ENCODE assay signal across 17 mouse cellular contexts in genomic region chr5:38153636-38154035, GRCm38 (mm10). TPM values are rescaled to one million over a fixed set of nuclear protein-coding genes. Genes with fewer than 3 reads are reported as not detected.
A peak's percentile ranks its signal among the peaks of the same experiment; 100 is the strongest.
DNase-seq lines count a peak whose midpoint lies in the region; ATAC-seq lines count a peak whose summit lies in the region.
"Had no signal": no experiment of that assay in that cellular context is flagged by ENCODE, and none has a peak within 500 bp of the region (broad histone marks: within the 10 kb centered on the region; RNA-seq: fewer than 3 reads in every experiment).

No protein-coding gene starts in this region.

- no peak overlapping the region for H3K4me3 ChIP-seq in forebrain, embryonic 14.5 days (ENCODE audit: low read depth, low read length)
- H3K4me3 ChIP-seq in midbrain, embryonic 14.5 days (replicated peaks; ENCODE audit: low read depth, low read length): no peak overlapping the region
- H3K4me3 ChIP-seq in liver, embryonic 12.5 days: no peak overlapping the region
- H3K4me3 ChIP-seq: liver, embryonic 15.5 days had no signal

- peak overlapping the region; percentile 24 for H3K4me2 ChIP-seq in forebrain, embryonic 14.5 days (ENCODE audit: low read length)
- peak overlapping the region; percentile 18 for H3K4me2 ChIP-seq in midbrain, embryonic 14.5 days (ENCODE audit: low read length)
- H3K4me2 ChIP-seq in liver, embryonic 12.5 days: no peak overlapping the region
- H3K4me2 ChIP-seq: liver, embryonic 15.5 days had no signal

- WGBS in forebrain, embryonic 14.5 days: 89% methylated on average over 5 of the region's 5 CpGs
- WGBS in midbrain, embryonic 14.5 days: 93% methylated on average over 5 of the region's 5 CpGs
- WGBS in liver, embryonic 12.5 days (ENCODE audit: insufficient replicate concordance): 58% methylated on average over 5 of the region's 5 CpGs

- H3K9me3 ChIP-seq in forebrain, embryonic 14.5 days (replicated peaks; ENCODE audit: control insufficient read depth, low read length): no peaks in the 10 kb centered on the region
- 0 out of 2 replicates have a peak, but pooled peaks cover 3% of the 10 kb centered on the region for H3K9me3 ChIP-seq in midbrain, embryonic 14.5 days (ENCODE audit: control insufficient read depth, low read length)
- no peaks in the 10 kb centered on the region for H3K9me3 ChIP-seq in liver, embryonic 12.5 days (replicated peaks)
- H3K9me3 ChIP-seq: liver, embryonic 15.5 days had no signal

- H3K27me3 ChIP-seq in forebrain, embryonic 14.5 days (replicated peaks; ENCODE audit: control insufficient read depth, insufficient read depth, low read length): no peaks in the 10 kb centered on the region
- no peaks in the 10 kb centered on the region for H3K27me3 ChIP-seq in midbrain, embryonic 14.5 days (ENCODE audit: control insufficient read depth, insufficient read depth, low read length)
- H3K27me3 ChIP-seq in liver, embryonic 12.5 days (replicated peaks): peaks cover 29% of the 10 kb centered on the region

- ATAC-seq in cerebellum, adult (ENCODE audit: insufficient number of reproducible peaks, low FRiP score, low TSS enrichment): peak; percentile 34
- no peak for ATAC-seq in forebrain, embryonic 14.5 days
- no peak for ATAC-seq in midbrain, embryonic 14.5 days (ENCODE audit: low FRiP score, low TSS enrichment)
- no peak for ATAC-seq in liver, embryonic 12.5 days
- ATAC-seq: inflammation-experienced regulatory T-cells, adult 6 months; Patski had no signal

- peaks cover 89% of the 10 kb centered on the region for H3K36me3 ChIP-seq in forebrain, embryonic 14.5 days (ENCODE audit: control insufficient read depth, insufficient read depth, low read length)
- H3K36me3 ChIP-seq in midbrain, embryonic 14.5 days (ENCODE audit: control insufficient read depth, insufficient read depth, low read length): peaks cover 88% of the 10 kb centered on the region
- no peaks in the 10 kb centered on the region for H3K36me3 ChIP-seq in liver, embryonic 12.5 days
- H3K36me3 ChIP-seq: liver, embryonic 15.5 days had no signal

- peaks cover 50% of the 10 kb centered on the region for H3K4me1 ChIP-seq in forebrain, embryonic 14.5 days (ENCODE audit: control insufficient read depth, insufficient read depth, low read length)
- peaks cover 68% of the 10 kb centered on the region for H3K4me1 ChIP-seq in midbrain, embryonic 14.5 days (ENCODE audit: control insufficient read depth, insufficient read depth, low read length)
- no peaks in the 10 kb centered on the region for H3K4me1 ChIP-seq in liver, embryonic 12.5 days
- H3K4me1 ChIP-seq: liver, embryonic 15.5 days had no signal

- no peak overlapping the region for H3K27ac ChIP-seq in forebrain, embryonic 14.5 days (ENCODE audit: low read depth, low read length)
- H3K27ac ChIP-seq in midbrain, embryonic 14.5 days (replicated peaks; ENCODE audit: low read depth, low read length): no peak overlapping the region
- no peak overlapping the region for H3K27ac ChIP-seq in liver, embryonic 12.5 days
- H3K27ac ChIP-seq: liver, embryonic 15.5 days had no signal

- H3K9ac ChIP-seq in forebrain, embryonic 14.5 days (ENCODE audit: low read length): no peak overlapping the region
- 0 out of 2 replicates have a peak overlapping the region, but pooled peaks have one; percentile 3 for H3K9ac ChIP-seq in midbrain, embryonic 14.5 days (replicated peaks; ENCODE audit: low read length)
- no peak overlapping the region for H3K9ac ChIP-seq in liver, embryonic 12.5 days
- H3K9ac ChIP-seq: liver, embryonic 15.5 days had no signal

- DNase-seq in cerebellum, postnatal 4 days (ENCODE audit: low spot score in 2 of 2): no peak
- DNase-seq in cerebellum, adult 11-12 months: peak; percentile 82
- no peak for DNase-seq in forebrain, embryonic 14.5 days (ENCODE audit: low spot score)
- no peak for DNase-seq in midbrain, embryonic 14.5 days
- no peak for DNase-seq in urinary bladder, adult 2 months (ENCODE audit: low spot score)
- no peak for DNase-seq in spleen, postnatal 4 days (ENCODE audit: low spot score in 2 of 2)
- DNase-seq: embryo, embryonic 11 days; heart, adult 11 months; left cerebral cortex, postnatal 4 days; lung, postnatal 36 days; right cerebral cortex, postnatal 4 days; thymus, postnatal 14 days had no signal

RNA-seq across cellular contexts. Expression of gene Nsg1, which starts 6.1 kb away (rescaled TPM):
- 351 and 354 TPM in 2 replicates for polyA plus RNA-seq in forebrain, embryonic 14.5 days (2014; fragmentation: Nextera tagmentation; extraction: Ambion mirVana)
- polyA plus RNA-seq in midbrain, embryonic 14.5 days (2014; fragmentation: Nextera tagmentation; extraction: Ambion mirVana): 280 and 671 TPM in 2 replicates
- 13.9 and 16.9 TPM in 2 replicates for polyA plus RNA-seq in urinary bladder, adult 2 months (2012; rRNA removed)
- 7.4 and 8.4 TPM in 2 replicates for polyA plus RNA-seq in liver, embryonic 12.5 days (2016; fragmentation: Nextera tagmentation; extraction: Ambion mirVana)

Comparison
In these comparisons a context has a peak if more than half of its experiments do, and no peak if none do; other contexts are left out.
1. RNA of gene Nsg1, which starts 6.1 kb away (polyA plus RNA-seq): 351 to 354 TPM in forebrain, embryonic 14.5 days and 280 to 671 TPM in midbrain, embryonic 14.5 days; 13.9 to 16.9 TPM in urinary bladder, adult 2 months and 7.4 to 8.4 TPM in liver, embryonic 12.5 days; every median in the first group is over 10 times any median in the second.